Mouse (Mus musculus) retina, embryonic 14.5 days (tissue): Measurements from ENCODE around the gene Ak5.

Experiments
- DNase-seq: peaks from one replicate; pipeline ENCODE4 v3.0.0-alpha.2; 2015; ENCODE audit warnings: low spot score

Gene Ak5

DNA sequence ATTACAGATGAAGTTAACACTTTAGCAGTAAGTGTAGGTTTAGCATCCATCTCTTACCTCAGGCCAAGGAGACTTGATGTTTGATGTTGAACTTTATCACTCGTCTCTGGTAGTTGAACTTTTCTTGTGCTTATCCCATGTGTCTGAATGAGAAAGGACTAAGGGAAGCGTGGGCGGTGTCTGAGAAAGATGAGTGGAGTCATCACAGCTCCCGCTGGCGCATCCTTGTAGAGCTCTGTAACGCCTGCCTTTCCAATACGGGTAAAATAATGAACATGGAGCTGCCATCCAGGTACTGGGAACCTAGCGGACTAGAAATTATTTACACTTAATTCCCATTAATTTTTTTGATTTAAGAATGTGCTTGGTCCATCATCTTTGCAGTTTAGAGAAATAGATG, 239.2 kb downstream of the Ak5 start:
- no peak for DNase-seq
